Comparison of ENCODE assay signal across 16 mouse cellular contexts in the genomic region with DNA sequence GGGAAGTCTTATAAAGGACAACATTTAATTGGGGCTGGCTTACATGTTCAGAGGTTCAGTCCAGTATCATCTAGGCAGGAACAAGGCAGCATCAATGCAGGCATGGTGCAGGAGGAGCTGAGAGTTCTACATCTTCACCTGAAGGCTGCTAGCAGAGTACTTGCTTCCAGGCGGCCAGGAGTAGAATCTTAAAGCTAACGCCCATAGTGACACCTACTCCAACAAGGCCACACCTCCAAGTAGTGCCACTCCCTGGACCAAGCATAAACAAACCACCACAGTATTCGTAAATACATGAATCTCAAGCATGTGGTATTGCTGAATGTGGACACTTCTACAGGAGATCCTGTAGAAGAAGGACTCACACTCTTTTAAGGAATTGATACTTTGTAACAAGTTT.
"Had no signal": no experiment of that assay in that cellular context is flagged by ENCODE, and none has a peak within 500 bp of the region (broad histone marks: within the 10 kb centered on the region; RNA-seq: fewer than 3 reads in every experiment).

No protein-coding gene starts in this region.

- DNase-seq: retina, postnatal 1 day; right cerebral cortex, adult 18-20 months; right cerebral cortex, postnatal 14 days; right cerebral cortex, postnatal 25 days; right cerebral cortex, postnatal 4 days; spleen, adult 18-20 months; thymus, adult 18-20 months; thymus, postnatal 14 days; thymus, postnatal 25 days; thymus, postnatal 36 days; thymus, postnatal 4 days had no signal

- H3K4me1 ChIP-seq: neural tube, embryonic 12.5 days; neural tube, embryonic 13.5 days; neural tube, embryonic 15.5 days; stomach, embryonic 15.5 days had no signal

- H3K4me3 ChIP-seq: neural tube, embryonic 12.5 days; neural tube, embryonic 13.5 days; neural tube, embryonic 15.5 days; stomach, embryonic 15.5 days had no signal

- H3K36me3 ChIP-seq: neural tube, embryonic 12.5 days; neural tube, embryonic 13.5 days; neural tube, embryonic 15.5 days; stomach, embryonic 15.5 days had no signal

- H3K27ac ChIP-seq: neural tube, embryonic 12.5 days; neural tube, embryonic 13.5 days; neural tube, embryonic 15.5 days; stomach, embryonic 15.5 days; stomach, postnatal 0 days had no signal

- H3K27me3 ChIP-seq: neural tube, embryonic 12.5 days; neural tube, embryonic 13.5 days; neural tube, embryonic 15.5 days; stomach, embryonic 15.5 days had no signal
